Comparison of ENCODE assay signal across 18 mouse cellular contexts in the genomic region with DNA sequence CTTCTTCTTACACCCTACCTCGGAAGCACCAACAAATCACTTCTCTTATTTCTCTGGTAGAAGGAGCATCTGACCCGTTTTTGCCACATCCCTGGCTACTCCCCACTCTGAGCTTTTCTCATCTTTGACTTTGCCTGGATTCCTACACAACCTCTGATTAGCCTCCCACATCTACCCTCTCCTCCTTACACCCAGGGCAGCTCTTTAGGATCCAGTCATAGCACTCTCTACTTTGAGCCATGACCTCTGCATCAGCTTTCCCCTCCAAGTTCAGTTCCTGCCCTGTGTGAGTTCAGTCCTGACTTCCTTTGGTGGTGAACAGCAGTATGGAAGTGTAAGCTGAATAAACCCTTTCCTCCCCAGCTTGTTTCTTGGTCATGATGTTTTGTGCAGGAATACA.
"Had no signal": no experiment of that assay in that cellular context is flagged by ENCODE, and none has a peak within 500 bp of the region (broad histone marks: within the 10 kb centered on the region; RNA-seq: fewer than 3 reads in every experiment).

No protein-coding gene starts in this region.

- H3K36me3 ChIP-seq: liver, embryonic 13.5 days; midbrain, embryonic 13.5 days; neural tube, embryonic 12.5 days; neural tube, embryonic 15.5 days; stomach, embryonic 15.5 days had no signal

- H3K4me2 ChIP-seq: liver, embryonic 13.5 days; midbrain, embryonic 13.5 days; neural tube, embryonic 12.5 days; neural tube, embryonic 15.5 days; stomach, embryonic 15.5 days had no signal

- DNase-seq: kidney, adult 9 months; kidney, postnatal 14 days; kidney, postnatal 4 days; layer of hippocampus, adult 9-11 months; layer of hippocampus, postnatal 36 days; liver, embryonic 13.5 days; lung, adult 2 months; right cerebral cortex, adult 18-20 months; right cerebral cortex, postnatal 14 days; right cerebral cortex, postnatal 4 days; thymus, postnatal 25 days had no signal

- H3K4me1 ChIP-seq: liver, embryonic 13.5 days; stomach, embryonic 15.5 days had no signal

- H3K9me3 ChIP-seq: liver, embryonic 13.5 days; midbrain, embryonic 13.5 days; neural tube, embryonic 12.5 days; neural tube, embryonic 15.5 days; stomach, embryonic 15.5 days had no signal

- ATAC-seq: midbrain, embryonic 13.5 days had no signal

- H3K9ac ChIP-seq: liver, embryonic 13.5 days; midbrain, embryonic 13.5 days; neural tube, embryonic 12.5 days; neural tube, embryonic 15.5 days; stomach, embryonic 15.5 days had no signal

- H3K4me3 ChIP-seq: layer of hippocampus, adult 2 months; left cerebral cortex, adult 2 months; liver, embryonic 13.5 days; midbrain, embryonic 13.5 days; neural tube, embryonic 12.5 days; neural tube, embryonic 15.5 days; stomach, embryonic 15.5 days had no signal

- H3K27me3 ChIP-seq: liver, embryonic 13.5 days; midbrain, embryonic 13.5 days; neural tube, embryonic 12.5 days; neural tube, embryonic 15.5 days; stomach, embryonic 15.5 days had no signal

- H3K27ac ChIP-seq: layer of hippocampus, adult 2 months; left cerebral cortex, adult 2 months; liver, embryonic 13.5 days; macrophage; midbrain, embryonic 13.5 days; neural tube, embryonic 12.5 days; neural tube, embryonic 15.5 days; stomach, embryonic 15.5 days had no signal
